Mouse (Mus musculus): ENCODE data around the gene Gpatch8. TPM values are rescaled to one million over a fixed set of nuclear protein-coding genes. Genes with fewer than 3 reads are reported as not detected.

The Gpatch8 gene
- 8.2 and 26.3 TPM in 2 replicates for polyA plus RNA-seq (2012; rRNA removed)

DNA sequence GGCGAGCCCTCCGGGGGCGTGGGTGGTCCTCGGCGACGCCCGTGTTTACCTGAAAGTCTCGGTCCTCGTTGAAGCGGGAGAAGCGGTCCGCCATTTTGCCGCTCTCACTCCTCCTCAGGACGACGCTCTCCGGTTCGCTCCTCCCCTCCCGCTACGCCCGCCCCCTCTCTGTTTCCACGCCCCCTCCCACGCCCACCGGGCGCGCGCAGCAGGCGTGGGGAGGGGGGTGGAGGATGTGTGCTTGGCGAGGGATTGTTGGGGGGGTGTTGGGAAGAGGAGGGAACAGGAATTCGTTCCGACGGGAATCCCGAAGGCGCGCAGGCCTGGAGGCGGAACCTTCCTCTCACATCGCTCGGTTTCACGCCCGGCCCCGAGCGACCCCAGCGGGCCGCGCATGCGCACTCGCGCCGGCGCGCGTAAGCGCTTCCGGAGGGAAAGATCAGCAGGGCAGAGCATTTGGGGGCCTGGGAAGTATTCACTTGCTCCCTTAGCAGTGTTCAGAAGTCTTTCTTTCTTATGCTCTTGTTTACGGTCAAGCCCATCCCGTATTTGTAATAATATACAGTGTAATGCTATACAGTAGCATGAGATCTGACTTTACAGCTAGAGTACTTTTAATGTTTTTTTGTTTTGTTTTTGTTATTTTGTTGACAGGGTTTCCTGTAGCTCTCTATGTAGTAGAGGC, at the start of gene Gpatch8:
Gene Gpatch8 (minus strand): TSS at position 362 of the 685 bp plus-strand sequence.
- H3K4me1 ChIP-seq (ENCODE audit: control insufficient read depth, insufficient read depth, insufficient read length, low read length) = peaks cover 6% of the 10 kb centered on the region; the same call in 1 of the 2 replicates
- no peaks in the 10 kb centered on the region for H3K36me3 ChIP-seq (ENCODE audit: control insufficient read depth, insufficient read depth, low read length)
- TF ChIP-seq POLR2A (IDR thresholded peaks at IDR 0.05; ENCODE audit: low read depth, low read length) (peak; percentile 76), CTCF (IDR thresholded peaks at IDR 0.05; ENCODE audit: extremely low read depth, insufficient read length, insufficient replicate concordance, low read depth, low read length) (no peak)
- under 1% methylated on average over 53 of the region's 55 CpGs for WGBS
- H3K27me3 ChIP-seq (ENCODE audit: control insufficient read depth, insufficient read depth, low read length) = no peaks in the 10 kb centered on the region
- H3K27ac ChIP-seq (ENCODE audit: insufficient read depth, low read depth, low read length) = peak within 1 kb of the TSS; percentile 73
- H3K4me3 ChIP-seq (ENCODE audit: low read depth, low read length) = peak within 1 kb of the TSS; percentile 96

- peak overlapping the region; percentile 13; the same call in 1 of the 2 replicates for H3K27ac ChIP-seq (ENCODE audit: insufficient read depth, low read depth, low read length)
- peak overlapping the region; percentile 70 for H3K4me3 ChIP-seq (ENCODE audit: low read depth, low read length)
- WGBS = under 1% methylated on average over 74 of the region's 74 CpGs
- peaks cover 6% of the 10 kb centered on the region; the same call in 1 of the 2 replicates for H3K4me1 ChIP-seq (ENCODE audit: control insufficient read depth, insufficient read depth, insufficient read length, low read length)
- peaks cover 6% of the 10 kb centered on the region for H3K27me3 ChIP-seq (ENCODE audit: control insufficient read depth, insufficient read depth, low read length)
- H3K36me3 ChIP-seq (ENCODE audit: control insufficient read depth, insufficient read depth, low read length) = no peaks in the 10 kb centered on the region
- no peak for TF ChIP-seq POLR2A (IDR thresholded peaks at IDR 0.05; ENCODE audit: low read depth, low read length)
- no peak for TF ChIP-seq CTCF (IDR thresholded peaks at IDR 0.05; ENCODE audit: extremely low read depth, insufficient read length, insufficient replicate concordance, low read depth, low read length)
These were observed 48.8 kb upstream of the Gpatch8 start for GRCm38 (mm10) chr11:102604777-102605552.

GRCm38 (mm10) chr11:102604010-102604584, 47.9 kb upstream of the Gpatch8 start, which contains the start of gene Fzd2:
Gene Fzd2 (plus strand): TSS chr11:102604396.
- peak within 1 kb of the TSS; percentile 70 for H3K4me3 ChIP-seq (ENCODE audit: low read depth, low read length)
- H3K4me1 ChIP-seq (ENCODE audit: control insufficient read depth, insufficient read depth, insufficient read length, low read length) = peaks cover 6% of the 10 kb centered on the region; the same call in 1 of the 2 replicates
- WGBS = under 1% methylated on average over 31 of the region's 31 CpGs
- H3K36me3 ChIP-seq (ENCODE audit: control insufficient read depth, insufficient read depth, low read length) = no peaks in the 10 kb centered on the region
- peak within 1 kb of the TSS; percentile 42; the same call in 1 of the 2 replicates for H3K27ac ChIP-seq (ENCODE audit: insufficient read depth, low read depth, low read length)
- TF ChIP-seq CTCF (IDR thresholded peaks at IDR 0.05; ENCODE audit: extremely low read depth, insufficient read length, insufficient replicate concordance, low read depth, low read length) (no peak), POLR2A (IDR thresholded peaks at IDR 0.05; ENCODE audit: low read depth, low read length) (peak; percentile 21; the same call in 1 of the 2 replicates)
- peaks cover 6% of the 10 kb centered on the region for H3K27me3 ChIP-seq (ENCODE audit: control insufficient read depth, insufficient read depth, low read length)

GRCm38 (mm10) chr11:102603496-102603850, 47.3 kb upstream of the Gpatch8 start:
- no peaks in the 10 kb centered on the region for H3K36me3 ChIP-seq (ENCODE audit: control insufficient read depth, insufficient read depth, low read length)
- TF ChIP-seq POLR2A (IDR thresholded peaks at IDR 0.05; ENCODE audit: low read depth, low read length) (no peak), CTCF (IDR thresholded peaks at IDR 0.05; ENCODE audit: extremely low read depth, insufficient read length, insufficient replicate concordance, low read depth, low read length) (no peak)
- H3K27ac ChIP-seq (ENCODE audit: insufficient read depth, low read depth, low read length) = 0 out of 2 replicates have a peak overlapping the region, but pooled peaks have one; percentile 42
- H3K4me1 ChIP-seq (ENCODE audit: control insufficient read depth, insufficient read depth, insufficient read length, low read length) = peaks cover 6% of the 10 kb centered on the region; the same call in 1 of the 2 replicates
- H3K27me3 ChIP-seq (ENCODE audit: control insufficient read depth, insufficient read depth, low read length) = peaks cover 6% of the 10 kb centered on the region
- under 1% methylated on average over 10 of the region's 10 CpGs for WGBS
- peak overlapping the region; percentile 70 for H3K4me3 ChIP-seq (ENCODE audit: low read depth, low read length)

GRCm38 (mm10) chr11:102602816-102603495, 46.8 kb upstream of the Gpatch8 start:
- H3K27ac ChIP-seq (ENCODE audit: insufficient read depth, low read depth, low read length) = peak overlapping the region; percentile 31; the same call in 1 of the 2 replicates
- peaks cover 6% of the 10 kb centered on the region; the same call in 1 of the 2 replicates for H3K4me1 ChIP-seq (ENCODE audit: control insufficient read depth, insufficient read depth, insufficient read length, low read length)
- no peaks in the 10 kb centered on the region for H3K36me3 ChIP-seq (ENCODE audit: control insufficient read depth, insufficient read depth, low read length)
- H3K27me3 ChIP-seq (ENCODE audit: control insufficient read depth, insufficient read depth, low read length) = peaks cover 6% of the 10 kb centered on the region
- no peak for TF ChIP-seq CTCF (IDR thresholded peaks at IDR 0.05; ENCODE audit: extremely low read depth, insufficient read length, insufficient replicate concordance, low read depth, low read length)
- no peak for TF ChIP-seq POLR2A (IDR thresholded peaks at IDR 0.05; ENCODE audit: low read depth, low read length)
- WGBS = 22% methylated on average over 13 of the region's 13 CpGs
- H3K4me3 ChIP-seq (ENCODE audit: low read depth, low read length) = peak overlapping the region; percentile 70

DNA sequence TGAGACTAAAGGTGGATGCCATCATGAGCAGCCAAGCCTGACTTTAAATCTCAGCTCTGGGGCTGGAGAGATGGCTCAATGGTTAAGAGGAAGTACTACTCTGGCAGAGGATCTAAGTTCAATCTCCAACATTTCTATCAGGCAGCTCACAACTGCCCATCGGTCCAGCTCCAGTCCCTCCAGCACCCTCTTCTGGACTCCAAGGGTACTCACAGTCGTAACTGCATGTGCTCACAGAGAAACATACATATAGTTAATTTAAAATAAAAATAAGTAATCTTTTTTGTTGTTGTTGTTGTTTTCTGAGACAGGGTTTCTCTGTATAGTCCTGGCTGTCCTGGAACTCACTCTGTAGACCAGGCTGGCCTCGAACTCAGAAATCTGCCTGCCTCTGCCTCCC, 43.7 kb upstream of the Gpatch8 start:
- Histone ChIP-seq H3K36me3 (ENCODE audit: control insufficient read depth, insufficient read depth, low read length) (no peaks in the 10 kb centered on the region), H3K27me3 (ENCODE audit: control insufficient read depth, insufficient read depth, low read length) (peaks cover 6% of the 10 kb centered on the region), H3K4me3 (ENCODE audit: low read depth, low read length) (no peak overlapping the region), H3K27ac (ENCODE audit: insufficient read depth, low read depth, low read length) (no peak overlapping the region), H3K4me1 (ENCODE audit: control insufficient read depth, insufficient read depth, insufficient read length, low read length) (no peaks in the 10 kb centered on the region; the same call in 1 of the 2 replicates)
- TF ChIP-seq POLR2A (IDR thresholded peaks at IDR 0.05; ENCODE audit: low read depth, low read length) (no peak), CTCF (IDR thresholded peaks at IDR 0.05; ENCODE audit: extremely low read depth, insufficient read length, insufficient replicate concordance, low read depth, low read length) (no peak)
- 88% methylated on average over 3 of the region's 3 CpGs for WGBS
